Mouse (Mus musculus) splenic B cell, adult 2 months (primary cell): Measurements from ENCODE around the gene Furin.
A peak's percentile ranks its signal among the peaks of the same experiment; 100 is the strongest.

Experiments used
- DNase-seq: peaks from one replicate; pipeline ENCODE4 v3.0.0-alpha.2; 2011; ENCODE audit warnings: low read depth, low spot score
- H3K27me3 ChIP-seq: 2 replicates; pipeline ENCODE4 v1.6.1; 2012; ENCODE audit warnings: mild to moderate bottlenecking, low read length, moderate library complexity, mixed read lengths; ENCODE audit not compliant: control insufficient read depth, poor library complexity, insufficient read depth, severe bottlenecking
- H3K36me3 ChIP-seq: 2 replicates; pipeline ENCODE4 v1.6.1; 2012; ENCODE audit warnings: mild to moderate bottlenecking, low read length, moderate library complexity, mixed read lengths; ENCODE audit not compliant: control insufficient read depth, poor library complexity, insufficient read depth, severe bottlenecking

Furin gene

DNA sequence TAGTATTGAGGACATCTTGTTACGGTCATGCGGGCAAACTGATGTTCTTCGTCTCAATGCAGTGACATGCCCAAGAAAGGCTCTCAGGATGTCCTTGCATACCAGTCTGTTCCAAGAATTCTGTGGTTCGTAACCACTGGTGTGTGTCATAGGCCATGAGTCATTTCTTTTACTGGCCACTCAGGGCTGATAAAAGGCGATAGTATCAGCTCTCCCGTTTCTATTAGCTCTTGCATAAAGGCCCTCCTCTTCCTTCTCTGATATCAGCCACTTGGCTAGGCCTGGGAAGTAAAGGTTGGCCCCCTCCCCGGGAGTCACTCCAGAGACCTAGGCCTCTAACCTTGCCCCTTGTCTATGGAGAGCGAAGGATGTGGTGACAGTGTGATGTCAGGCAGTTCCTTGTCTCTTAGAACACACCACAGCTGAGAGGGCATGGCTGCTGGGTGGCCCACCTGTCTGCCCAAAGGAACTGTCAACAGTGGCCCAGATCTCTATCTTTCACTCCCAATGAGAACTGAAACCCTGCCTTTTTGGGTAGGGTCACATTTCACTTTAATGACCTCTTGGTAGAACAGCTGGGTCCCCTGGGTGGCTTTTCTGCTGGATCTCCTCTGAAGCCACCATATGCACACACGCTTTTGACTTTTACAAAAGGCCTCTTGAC, 29.7 kb downstream of the Furin start:
- peak; percentile 26 for DNase-seq
- Histone ChIP-seq H3K36me3 (0 out of 2 replicates have a peak, but pooled peaks cover 2% of the 10 kb centered on the region), H3K27me3 (no peaks in the 10 kb centered on the region)

DNA sequence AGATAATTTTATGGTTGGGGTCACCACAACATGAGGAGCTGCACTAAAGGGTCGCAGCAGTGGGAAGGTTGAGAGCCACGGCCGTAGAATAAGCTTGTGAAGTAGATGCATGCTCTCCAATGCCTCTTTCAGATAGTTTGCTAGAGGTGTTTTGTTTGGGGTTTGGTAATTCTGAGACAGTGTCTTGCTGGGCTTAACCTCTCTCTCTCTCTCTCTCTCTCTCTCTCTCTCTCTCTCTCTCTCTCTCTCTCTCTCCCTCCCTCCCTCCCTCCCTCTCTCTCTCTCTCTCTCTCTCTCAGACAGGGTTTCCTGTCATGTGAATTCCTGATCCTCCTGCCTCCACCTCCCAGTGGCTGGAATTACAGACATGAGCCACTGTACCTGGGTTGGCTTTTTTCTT, 30.5 kb downstream of the Furin start:
- no peak for DNase-seq
- 0 out of 2 replicates have a peak, but pooled peaks cover 2% of the 10 kb centered on the region for H3K36me3 ChIP-seq
- H3K27me3 ChIP-seq: no peaks in the 10 kb centered on the region

GRCm38 (mm10) chr7:80374280-80374679, 31.0 kb downstream of the Furin start:
- Histone ChIP-seq H3K36me3 (0 out of 2 replicates have a peak, but pooled peaks cover 2% of the 10 kb centered on the region), H3K27me3 (no peaks in the 10 kb centered on the region)
- no peak for DNase-seq

GRCm38 (mm10) chr7:80373850-80374249, 31.4 kb downstream of the Furin start:
- DNase-seq: peak; percentile 70
- no peaks in the 10 kb centered on the region for H3K27me3 ChIP-seq
- no peaks in the 10 kb centered on the region for H3K36me3 ChIP-seq

- no peaks in the 10 kb centered on the region for H3K36me3 ChIP-seq
- peak; percentile 21 for DNase-seq
- no peaks in the 10 kb centered on the region for H3K27me3 ChIP-seq
These were observed 31.9 kb downstream of the Furin start for GRCm38 (mm10) chr7:80373352-80373751.

DNA sequence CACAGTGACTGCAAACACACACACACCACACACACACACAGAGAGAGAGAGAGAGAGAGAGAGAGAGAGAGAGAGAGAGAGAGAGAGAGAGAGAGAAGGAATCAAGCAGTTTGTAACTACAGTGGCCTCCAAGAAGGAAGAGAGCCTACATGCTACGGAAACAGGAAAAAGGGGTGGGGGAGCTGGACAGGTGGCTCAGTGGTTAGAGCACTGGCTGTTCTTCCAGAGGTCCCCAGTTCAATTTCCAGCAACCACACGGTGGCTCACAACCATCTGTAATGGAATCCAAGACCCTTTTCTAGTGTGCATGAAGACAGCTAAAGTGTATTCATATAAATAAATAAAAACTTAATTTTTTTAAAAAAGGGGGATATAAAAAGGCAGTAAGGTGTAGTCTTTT, 32.6 kb downstream of the Furin start:
- Histone ChIP-seq H3K36me3 (no peaks in the 10 kb centered on the region; the same call in 1 of the 2 replicates), H3K27me3 (no peaks in the 10 kb centered on the region)
- DNase-seq: no peak

GRCm38 (mm10) chr7:80372166-80372565, 33.1 kb downstream of the Furin start:
- DNase-seq: no peak
- Histone ChIP-seq H3K27me3 (no peaks in the 10 kb centered on the region), H3K36me3 (no peaks in the 10 kb centered on the region; the same call in 1 of the 2 replicates)

DNA sequence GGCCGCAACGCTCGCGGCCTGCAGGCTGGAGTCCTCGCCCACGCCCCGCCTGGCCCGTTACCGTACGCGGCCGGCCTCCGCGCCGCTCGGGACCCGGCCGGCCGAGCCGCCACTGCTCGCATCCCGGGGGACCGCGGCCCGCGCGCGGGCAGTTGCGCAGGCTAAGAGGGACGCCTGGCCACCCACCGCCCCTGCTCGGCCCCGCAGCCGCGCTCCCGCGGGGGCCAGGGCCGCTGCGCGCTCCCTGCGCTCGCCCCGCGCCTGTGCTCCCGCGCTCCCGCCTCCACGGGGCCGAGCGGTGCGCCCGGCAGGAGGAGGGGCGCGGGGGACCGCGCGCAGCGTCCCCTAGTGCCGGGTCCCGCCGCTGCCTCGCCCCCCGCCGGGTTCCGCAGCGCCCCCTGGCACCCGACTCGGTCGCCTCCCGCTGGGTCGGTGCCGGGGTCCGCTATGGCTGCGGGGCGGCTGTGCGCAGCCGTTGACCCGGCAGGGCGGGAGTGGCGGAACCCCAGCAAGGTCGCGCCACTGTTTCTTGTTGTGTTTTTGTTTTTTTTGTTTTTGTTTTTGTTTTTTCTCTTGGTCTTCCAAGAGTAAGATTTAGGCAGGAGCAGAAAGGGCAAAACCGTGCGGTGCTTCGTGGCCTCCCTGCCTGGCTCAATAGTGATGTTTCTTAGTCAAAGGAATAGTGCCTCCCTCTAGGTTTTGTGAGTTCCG, 34.0 kb downstream of the Furin start, which contains the start of gene Man2a2:
Man2a2 (minus strand) TSS at position 335 of the 711 bp plus-strand sequence.
- H3K27me3 ChIP-seq: no peaks in the 10 kb centered on the region
- no peaks in the 10 kb centered on the region; the same call in 1 of the 2 replicates for H3K36me3 ChIP-seq
- DNase-seq: peak; percentile 82

GRCm38 (mm10) chr7:80370649-80371040, 34.6 kb downstream of the Furin start:
- DNase-seq: peak; percentile 87
- H3K27me3 ChIP-seq: no peaks in the 10 kb centered on the region
- H3K36me3 ChIP-seq: no peaks in the 10 kb centered on the region; the same call in 1 of the 2 replicates

- Histone ChIP-seq H3K27me3 (no peaks in the 10 kb centered on the region), H3K36me3 (no peaks in the 10 kb centered on the region; the same call in 1 of the 2 replicates)
- peak; percentile 35 for DNase-seq
These were observed 35.2 kb downstream of the Furin start for GRCm38 (mm10) chr7:80369967-80370431.

GRCm38 (mm10) chr7:80369461-80369860, 35.8 kb downstream of the Furin start:
- no peak for DNase-seq
- Histone ChIP-seq H3K36me3 (no peaks in the 10 kb centered on the region; the same call in 1 of the 2 replicates), H3K27me3 (no peaks in the 10 kb centered on the region)

DNA sequence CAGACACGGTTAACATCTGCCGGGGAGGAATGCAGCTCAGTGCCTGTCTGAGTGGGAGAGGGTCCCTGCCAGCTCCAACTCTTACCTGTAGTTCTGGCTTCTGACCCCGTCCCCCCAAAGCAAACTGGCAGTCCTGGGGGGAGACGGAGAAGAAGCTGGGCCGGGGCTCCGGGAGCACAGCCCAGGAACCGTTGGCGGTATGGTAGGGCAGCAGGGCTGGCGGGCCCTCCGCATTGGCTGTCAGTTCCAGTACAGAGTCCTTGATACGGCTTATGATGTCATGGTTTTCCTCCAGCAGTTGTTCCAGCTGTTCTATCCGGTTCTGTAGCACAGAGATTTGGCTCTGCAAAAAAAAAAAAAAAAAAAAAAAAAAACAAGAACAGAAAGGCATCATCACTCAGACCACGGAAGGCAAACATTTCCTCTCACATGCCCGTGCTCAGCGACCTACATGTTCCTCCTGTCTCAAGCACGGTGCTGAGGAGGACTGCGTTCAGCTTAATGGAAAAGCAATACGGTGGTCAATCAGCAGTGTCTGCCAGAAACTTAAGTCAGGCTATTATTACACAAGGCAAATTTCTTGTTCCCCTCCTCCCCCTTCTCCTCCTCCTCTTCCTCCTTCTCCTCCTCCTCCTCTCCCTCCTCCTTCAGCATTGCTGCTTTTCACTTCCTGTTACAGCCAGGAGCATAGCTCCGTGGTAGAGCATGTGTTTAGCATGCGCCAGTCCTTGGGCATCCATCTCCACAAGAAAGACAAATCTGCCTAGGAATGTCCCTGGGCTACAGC, 36.4 kb downstream of the Furin start:
- H3K27me3 ChIP-seq: no peaks in the 10 kb centered on the region
- H3K36me3 ChIP-seq: no peaks in the 10 kb centered on the region; the same call in 1 of the 2 replicates
- DNase-seq: peak; percentile 88

- Histone ChIP-seq H3K36me3 (peaks cover under 1% of the 10 kb centered on the region; the same call in 1 of the 2 replicates), H3K27me3 (no peaks in the 10 kb centered on the region)
- DNase-seq: no peak
These were observed 37.2 kb downstream of the Furin start for GRCm38 (mm10) chr7:80368009-80368408.

- no peak for DNase-seq
These were observed 38.0 kb downstream of the Furin start for GRCm38 (mm10) chr7:80367232-80367631.

More at GRCm38 (mm10) chr7:80367232-80367631, 38.0 kb downstream of the Furin start:
- no peaks in the 10 kb centered on the region for H3K27me3 ChIP-seq
- H3K36me3 ChIP-seq: peaks cover 2% of the 10 kb centered on the region; the same call in 1 of the 2 replicates
